Mouse (Mus musculus) adrenal gland, adult (tissue): ENCODE data around the gene Pcf11.

ENCODE experiments used
- DNase-seq, 2 experiments: peaks; one replicate each; pipeline ENCODE4 v3.0.0; 2022 to 2023; ENCODE audit warnings: low spot score in 1 of 2; ENCODE audit not compliant: inconsistent age in 2 of 2

Pcf11 gene

GRCm38 (mm10) chr7:92638050-92638449 lies 31.7 kb downstream of the Pcf11 start:
- DNase-seq = no peak

GRCm38 (mm10) chr7:92637021-92637625 lies 32.6 kb downstream of the Pcf11 start, which contains the start of gene Ankrd42:
Gene Ankrd42 (minus strand): TSS chr7:92637142.
- DNase-seq = peak; percentile 92 to 98

DNA sequence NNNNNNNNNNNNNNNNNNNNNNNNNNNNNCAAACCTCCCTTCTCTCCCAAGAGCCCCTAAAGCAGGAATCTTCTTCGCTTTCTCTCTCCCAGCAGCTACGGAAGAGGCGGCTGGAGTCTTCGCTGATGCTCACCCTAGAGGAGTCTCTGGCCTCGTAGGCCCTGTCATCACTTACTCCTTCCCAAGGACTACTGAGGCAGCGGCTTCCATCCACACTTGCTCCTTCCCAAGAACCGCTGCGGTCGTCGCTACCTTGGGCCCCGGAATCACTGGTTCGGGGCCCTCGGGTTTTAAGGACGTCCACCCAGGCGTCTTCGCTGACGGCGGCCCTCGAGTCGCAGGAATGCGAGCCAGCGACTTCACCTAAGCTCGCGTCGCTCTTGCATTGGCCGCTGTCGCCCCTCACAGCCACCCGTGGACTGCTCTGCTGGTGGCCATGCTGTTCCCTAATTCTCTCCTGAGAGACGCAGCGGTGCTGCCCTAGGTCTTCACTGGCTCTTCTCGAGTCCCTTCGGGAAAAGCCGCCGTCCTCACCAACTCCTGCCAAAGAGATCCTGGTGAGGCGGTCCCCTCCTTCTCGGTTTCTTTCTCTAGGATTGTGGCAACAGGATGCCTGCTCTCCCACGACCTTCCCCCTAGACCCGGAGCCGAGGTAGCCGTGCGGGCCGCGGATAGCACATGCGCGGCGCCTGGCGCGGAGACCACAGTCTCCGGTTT lies 33.3 kb downstream of the Pcf11 start:
- DNase-seq = no peak

- DNase-seq = peak; percentile 30 to 71
Measured at GRCm38 (mm10) chr7:92630167-92630566, 39.6 kb downstream of the Pcf11 start.

- no peak for DNase-seq
Measured at GRCm38 (mm10) chr7:92624488-92624887, 45.2 kb downstream of the Pcf11 start.

DNA sequence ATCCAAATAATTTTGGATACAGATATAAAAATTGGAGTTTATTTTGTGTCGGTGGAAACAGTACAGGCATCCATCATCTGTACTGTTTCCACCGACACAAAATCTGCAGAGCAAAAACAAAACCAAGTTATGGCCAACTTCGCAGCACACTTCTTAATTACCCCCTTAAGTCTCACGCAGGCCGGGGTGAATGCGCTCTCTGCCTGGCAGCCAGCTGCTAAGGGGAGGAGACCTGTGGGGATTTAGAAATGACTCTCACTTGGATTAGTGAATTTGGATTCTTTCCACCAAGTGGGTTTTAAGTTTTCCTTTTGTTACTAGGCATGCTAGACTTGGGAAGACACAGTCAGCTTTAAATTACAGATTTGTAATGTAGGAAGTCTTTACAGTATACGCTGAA lies 58.9 kb downstream of the Pcf11 start:
- no peak for DNase-seq

GRCm38 (mm10) chr7:92604961-92605360 lies 64.8 kb downstream of the Pcf11 start:
- DNase-seq = peak; percentile 54 to 74
